Mouse (Mus musculus) embryo, embryonic 10 days (tissue): ENCODE measurements around the gene Foxc2.

Experiments
- DNase-seq: peaks from one replicate; pipeline ENCODE4 v3.0.0-alpha.2; 2015; ENCODE audit warnings: low spot score

The Foxc2 gene

DNA sequence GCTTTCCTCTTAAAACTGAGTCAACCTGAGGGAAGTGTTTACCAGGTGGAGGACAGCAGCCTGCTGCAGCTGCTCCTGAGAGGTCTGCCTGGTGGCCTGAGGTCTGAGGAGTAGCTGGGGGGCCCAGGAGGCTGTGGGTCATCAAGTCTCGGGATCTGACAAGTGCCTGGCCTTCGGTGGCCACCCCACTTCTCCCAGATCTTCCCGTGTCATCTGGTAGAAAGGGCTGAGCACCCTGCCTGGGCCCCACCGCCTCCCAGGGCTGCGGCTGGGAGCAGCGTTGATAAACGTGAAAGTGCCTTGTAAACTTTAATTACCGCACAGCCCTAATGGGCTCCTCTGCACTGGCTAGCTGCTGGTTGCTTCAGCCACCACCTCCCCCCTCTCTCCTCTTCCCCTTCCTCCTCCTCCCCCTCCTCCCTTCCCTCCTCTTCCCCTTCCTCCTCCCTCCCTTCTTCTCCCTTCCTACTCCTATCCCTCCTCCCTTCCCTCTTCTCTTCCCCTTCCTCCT, 32.7 kb downstream of the Foxc2 start:
- no peak for DNase-seq

DNA sequence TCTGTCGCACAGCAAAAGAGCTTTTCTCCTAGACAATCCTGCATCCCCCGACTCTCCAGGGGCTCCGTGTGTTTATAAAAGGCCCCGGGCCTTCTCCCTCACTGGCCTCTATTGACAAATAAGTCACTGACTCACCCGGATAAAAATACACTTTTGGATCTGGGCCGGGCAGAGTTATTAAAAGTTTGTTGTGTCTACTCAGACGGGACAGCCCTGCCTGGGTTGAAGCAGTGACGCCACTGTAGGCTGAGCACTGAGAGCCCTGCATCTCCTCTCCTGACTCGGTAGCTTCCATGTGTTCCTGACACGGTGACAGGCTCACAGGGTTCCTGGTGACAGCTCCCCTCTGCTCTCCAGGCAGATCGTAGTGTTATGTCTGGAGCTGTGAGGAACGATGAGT, 36.4 kb downstream of the Foxc2 start:
- DNase-seq = no peak

DNA sequence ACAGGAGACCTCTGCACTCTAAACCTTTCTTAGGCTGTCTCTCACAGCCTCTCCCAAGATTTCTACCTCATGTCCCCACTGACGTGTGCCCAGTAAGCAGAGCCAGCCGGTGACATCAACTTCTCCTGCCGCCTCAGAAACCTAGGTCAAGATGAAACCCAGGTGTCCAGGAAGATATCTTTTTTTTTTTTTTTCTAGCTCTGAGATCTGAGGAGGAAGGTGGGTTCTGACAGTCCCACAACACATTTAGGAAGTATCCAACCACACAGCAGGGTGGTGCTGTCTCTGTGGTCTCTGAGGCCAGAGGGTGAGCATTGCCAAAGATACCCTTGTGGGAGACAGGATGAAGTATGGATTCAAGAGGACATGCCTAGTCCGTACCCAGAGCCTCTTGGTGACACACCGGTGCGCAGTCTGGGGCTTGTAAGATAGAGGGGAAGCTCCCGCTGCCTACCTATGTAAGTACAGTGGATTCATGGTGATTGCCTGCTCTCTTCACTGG, 41.1 kb downstream of the Foxc2 start:
- no peak for DNase-seq

DNA sequence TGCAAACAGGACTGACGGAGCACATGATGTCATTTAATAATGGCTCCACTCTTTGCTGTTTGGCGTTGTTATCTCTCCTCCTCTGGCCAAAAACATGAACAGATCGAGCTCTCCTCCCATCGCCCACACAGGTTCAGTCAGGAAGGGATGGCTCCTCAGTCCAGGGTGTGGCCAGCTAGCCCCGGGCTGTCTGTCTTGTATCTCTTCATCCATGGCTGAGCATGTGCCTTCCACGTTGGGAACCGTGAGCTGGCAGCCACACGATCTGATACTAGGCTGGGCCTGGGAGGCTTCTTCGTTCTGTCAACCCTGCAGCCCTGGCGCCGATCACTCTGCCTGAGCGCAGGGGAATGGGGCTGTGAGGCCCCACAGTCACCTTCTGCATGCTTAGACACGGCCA, 42.8 kb downstream of the Foxc2 start:
- no peak for DNase-seq

DNA sequence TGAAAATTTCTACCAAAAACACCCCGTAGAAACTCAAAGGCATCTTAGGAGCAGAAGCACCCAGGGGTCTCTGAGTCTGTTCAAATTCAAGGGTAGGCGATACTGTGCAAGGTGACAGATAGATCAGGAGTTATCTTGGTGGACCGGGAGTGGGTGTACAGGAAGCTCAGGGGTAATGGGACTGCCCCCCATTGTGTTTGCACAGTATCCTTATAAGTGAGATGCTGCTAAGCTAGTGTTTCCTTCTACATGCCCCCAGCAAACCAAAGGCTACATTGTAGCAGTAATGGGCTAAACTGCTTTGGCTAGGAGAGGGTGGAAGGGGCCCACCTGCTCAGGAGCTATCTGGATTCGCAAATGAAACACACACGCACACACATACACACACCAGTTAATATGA, 45.5 kb downstream of the Foxc2 start:
- no peak for DNase-seq

DNA sequence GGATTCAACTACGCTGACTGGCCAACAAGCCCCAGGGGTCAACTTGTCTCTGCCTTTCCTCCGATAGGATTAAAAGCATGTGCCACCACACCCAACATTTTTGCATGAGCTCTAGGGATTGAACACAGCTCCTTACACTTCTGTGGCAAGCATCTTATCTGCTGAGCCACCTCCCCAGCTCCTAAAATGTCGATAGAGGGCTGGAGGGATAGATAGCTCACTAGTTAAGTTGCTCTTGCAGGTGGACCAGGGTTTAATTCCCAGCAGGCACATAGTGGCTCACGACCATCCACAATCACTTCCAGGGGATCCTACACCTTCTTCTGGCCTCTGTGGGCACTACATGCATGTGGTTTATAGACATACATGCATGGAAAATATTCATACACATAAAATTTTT, 46.4 kb downstream of the Foxc2 start:
- no peak for DNase-seq

DNA sequence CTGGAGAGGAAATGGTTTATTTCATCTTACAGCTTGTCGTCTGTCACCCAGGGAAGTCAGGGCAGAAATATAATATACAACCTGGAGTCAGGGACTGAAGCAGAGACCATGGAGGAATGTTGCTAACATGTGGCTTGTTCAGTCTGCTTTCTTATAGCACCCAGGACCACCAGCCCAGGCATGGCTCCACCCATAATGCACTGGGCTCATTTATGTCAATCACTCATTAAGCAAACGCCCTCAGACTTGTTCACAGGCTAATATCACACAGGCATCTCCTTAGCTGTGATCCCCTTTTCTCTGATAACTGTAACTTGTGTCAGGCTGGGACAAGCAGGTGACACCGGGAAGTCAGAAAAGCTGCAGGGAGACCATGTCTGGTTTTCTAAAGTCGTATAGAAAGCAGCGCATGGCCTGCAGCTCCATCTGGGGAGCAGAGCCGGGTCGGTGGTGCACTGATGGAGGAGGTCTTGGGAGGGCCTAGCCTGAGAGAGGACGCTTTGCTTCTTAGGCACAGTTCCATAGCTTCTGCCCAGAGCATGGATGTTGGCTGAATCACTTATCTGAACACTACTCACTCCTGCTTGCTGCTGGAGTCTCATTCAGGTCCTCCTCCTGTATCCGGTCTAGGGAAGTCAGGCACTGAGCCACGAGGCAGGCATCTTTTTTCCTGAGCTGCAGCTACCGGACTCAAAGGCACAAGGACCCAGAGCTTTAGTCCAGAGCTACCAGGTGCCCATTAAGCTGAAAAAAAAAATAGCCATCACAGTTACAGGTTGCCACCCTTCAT, 47.1 kb downstream of the Foxc2 start:
- DNase-seq = no peak

DNA sequence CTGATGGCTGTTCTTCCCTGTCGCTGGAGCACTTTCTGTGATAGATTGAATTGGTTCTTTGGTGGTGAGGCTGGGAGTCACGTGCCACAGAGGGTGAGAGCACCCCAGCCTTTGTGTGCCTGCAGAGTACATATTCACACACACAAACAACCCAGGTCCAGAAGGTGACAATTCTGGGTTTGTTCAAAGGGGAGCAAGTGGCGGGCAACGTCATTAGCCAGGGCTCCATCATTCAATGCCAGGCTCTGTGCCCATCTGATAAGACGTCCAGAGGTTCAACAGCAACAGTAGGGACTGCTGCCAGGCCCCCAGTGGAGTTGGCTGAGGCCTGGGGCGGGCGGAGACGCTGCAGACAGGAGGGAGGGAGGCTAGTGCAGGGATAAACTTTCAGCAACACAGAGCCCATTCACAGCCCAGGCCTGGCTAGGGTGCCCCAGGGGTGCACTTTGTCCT, 48.1 kb downstream of the Foxc2 start:
- DNase-seq = no peak

DNA sequence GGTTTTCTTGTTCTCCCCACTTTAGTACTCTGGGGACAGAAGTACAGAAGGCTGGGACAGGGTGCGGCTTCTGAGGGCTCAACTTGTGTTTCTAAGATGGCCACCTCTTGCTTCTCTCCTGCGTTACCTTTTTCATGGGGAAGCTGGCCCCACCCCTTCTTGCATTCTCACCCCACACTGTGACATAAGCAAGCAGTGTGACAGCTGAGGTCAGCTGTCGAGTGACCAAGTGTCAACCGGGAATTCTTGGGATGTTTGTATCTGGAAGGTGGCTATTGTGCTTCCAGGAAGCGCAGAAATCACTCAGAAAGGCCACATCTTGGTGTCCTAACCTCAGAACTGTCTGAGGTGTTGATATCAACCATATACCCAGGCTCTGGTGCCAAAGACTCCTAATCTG, 52.1 kb downstream of the Foxc2 start:
- no peak for DNase-seq
